Mouse (Mus musculus) kidney, adult 8-10 months (tissue): ENCODE results near the gene Slc26a3.

Source experiments
- DNase-seq, 2 experiments: peaks; one replicate each; pipeline ENCODE4 v3.0.0; 2022

The Slc26a3 gene

DNA sequence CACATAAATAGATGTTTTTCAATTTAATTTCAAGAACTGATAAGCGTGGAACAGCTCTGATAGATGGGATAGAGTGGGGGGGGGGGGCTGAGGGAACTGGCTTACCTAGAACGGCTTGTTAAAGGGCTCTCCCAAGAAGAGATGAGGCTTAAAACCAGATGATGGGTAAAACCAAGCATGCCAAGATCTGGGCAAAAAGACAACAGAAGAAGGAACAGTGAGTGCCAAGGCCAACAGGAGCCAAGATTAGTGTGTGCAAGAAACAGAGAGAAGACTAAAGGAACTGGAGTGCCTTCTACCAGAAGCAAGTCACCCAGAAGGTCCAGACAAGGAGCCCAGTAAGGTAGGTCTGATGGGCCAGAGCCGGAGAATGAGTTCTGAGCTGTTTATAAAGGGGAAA lies at the start of gene Slc26a3:
Slc26a3 (plus strand) TSS at position 301 of the 400 bp plus-strand sequence.
- no peak for DNase-seq

DNA sequence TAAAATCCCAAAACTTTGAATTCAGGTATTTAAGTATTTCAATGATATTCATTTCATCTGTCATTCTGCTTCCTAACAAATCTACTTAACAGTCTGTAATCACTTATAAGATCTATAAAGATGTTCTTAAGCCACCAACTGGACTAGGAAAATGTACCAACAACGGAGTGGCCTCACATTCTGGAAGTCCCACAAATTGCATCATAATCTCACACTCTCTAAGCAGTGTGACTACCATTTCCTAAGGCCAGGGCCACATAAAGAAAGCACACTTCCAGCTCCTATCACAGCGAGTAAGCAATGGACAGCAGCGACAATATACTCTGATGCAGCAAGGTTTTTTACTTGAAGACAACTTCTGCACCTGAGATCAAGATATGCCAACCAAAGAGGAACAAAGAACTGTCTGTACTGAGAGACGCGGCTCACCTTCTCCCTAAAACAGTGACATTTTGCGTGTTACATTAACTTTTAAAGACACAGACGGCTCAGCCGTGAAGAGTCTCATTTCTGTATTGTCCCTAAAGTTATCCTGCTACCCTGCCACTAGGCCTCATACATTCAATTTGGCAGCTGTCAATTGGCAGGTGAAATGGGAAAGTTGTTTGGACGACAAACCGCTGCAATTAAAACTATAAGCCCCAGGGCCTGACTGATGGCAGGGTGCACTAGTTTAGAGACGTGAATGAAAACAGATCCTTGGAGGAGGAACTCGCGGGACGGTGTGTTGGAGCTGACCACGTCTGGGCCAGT lies 40.3 kb upstream of the Slc26a3 start:
- DNase-seq: no peak

DNA sequence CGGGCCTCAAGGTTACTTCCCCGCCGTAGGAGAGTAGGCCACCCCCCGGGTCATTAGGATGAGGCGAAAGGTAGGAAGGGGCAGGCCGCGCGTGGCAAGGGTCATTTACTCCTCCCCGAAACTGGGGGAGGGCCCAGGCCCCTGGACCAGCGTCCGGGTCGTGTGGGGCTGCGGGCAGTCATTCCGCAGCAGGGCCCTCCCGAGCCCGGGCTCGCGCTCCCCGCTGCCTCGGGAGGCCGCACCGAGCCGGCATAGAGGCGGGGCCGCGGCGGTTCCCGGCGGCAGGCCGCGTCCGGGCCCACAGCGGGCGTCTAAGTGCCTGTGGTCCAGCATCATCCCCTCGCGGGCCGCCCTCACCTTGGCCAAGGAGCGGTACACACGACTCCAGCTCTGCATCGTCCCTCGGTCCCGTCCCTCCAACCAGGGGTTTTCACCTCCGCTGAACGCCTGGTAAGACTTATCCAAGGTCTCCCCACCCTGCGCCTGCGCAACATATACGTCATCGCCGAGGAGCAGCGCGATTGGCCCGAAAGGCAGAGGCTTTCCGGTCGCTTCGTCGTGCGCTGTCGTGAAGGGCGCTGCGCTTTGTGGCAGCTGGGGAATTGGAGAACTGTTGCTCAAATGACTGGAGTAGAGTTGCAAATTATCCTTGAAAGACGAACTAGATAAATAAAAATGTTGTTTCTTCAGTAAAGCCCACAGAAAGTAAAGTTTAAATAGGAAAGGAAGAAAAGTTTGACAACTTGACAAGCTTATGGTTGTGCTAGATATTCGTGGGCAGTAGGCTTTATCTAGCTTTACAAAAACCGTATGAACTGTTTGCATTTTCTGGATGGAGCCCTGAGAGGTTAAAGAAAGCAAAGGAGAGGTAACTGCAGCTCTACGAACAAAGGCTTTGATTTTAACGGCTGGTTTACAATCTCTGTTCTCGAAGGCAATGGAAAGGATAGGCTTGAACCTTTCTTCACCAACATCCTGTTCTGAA lies 39.4 kb upstream of the Slc26a3 start, which contains the start of gene Dld:
Dld (minus strand) TSS at position 510 of the 985 bp plus-strand sequence.
- peak; percentile 96 to 97 for DNase-seq

DNA sequence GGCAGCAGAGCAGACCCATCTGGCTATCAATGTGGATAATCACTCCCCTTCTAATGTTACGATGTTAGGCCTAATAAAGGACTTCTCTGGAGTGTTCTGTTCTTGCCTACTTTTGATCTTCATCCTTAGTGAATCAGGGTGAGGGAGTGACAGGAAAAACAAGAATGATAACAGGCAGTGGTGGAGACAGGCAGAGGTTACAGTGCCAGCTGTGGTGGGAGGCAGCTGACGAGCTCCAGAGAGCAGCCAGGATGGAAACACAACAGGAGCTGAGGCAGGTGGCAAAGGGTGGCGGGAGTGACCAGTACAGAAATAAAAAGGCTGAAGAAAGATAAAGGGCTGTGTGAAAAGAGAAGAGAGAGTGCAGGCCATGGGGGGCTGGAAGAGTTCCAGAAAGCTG lies 24.2 kb upstream of the Slc26a3 start:
- no peak for DNase-seq

DNA sequence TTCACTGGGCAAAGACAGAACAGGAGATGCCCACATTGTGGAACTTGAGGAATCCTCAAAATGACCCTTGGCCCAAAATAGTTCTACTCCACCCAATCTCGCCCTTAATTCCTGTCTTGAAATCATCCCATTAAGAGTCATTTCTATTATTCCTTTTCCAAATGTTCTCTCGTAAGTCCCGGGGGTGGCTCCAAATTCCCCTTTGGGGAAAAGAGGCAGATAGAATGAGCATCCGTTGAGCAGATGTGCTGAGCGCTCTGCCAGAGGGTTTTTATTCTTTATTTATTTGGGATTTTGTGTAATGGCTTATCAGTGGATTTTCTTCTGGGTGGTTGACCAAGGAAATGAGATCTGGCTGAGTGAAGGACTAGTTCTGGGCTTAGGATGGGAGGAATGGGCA lies 22.9 kb upstream of the Slc26a3 start:
- no peak for DNase-seq

DNA sequence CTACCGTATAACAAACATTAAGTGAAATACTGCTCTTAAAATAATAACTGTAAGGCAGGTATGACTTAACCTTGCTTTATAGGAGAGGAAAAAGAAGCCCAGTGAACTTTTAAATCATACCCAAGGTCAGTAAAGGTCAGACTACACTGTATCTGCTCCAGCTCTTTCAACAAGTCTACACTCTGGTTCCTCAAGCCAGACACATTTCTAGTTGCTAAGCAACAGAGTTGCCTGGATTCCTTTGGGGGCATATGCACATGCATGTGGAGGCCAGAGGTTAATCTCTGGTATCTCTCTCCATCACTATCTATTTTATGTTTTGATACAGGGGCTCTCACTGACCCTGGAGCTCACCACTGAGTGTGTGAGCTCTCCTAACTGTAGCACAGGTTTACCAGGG lies 21.6 kb upstream of the Slc26a3 start:
- no peak for DNase-seq

DNA sequence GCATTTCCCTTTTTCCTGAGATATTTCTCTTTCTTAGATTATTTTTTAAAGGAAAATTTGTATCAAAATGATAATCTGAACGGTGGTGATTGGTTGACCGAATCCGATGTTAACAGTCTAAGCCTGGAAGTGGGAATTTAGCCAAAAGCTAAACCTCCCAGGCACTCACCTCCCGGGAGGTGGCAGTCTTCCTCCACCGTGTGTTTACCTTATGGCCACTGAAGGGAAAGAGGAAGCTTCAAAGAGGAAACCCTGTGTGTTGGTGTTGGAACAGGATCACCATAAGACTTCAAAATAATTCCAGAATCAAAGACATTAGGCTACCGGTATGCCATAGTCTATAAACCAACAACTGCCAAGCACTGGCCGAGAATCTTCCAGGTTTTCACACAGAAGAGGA lies 21.0 kb upstream of the Slc26a3 start:
- DNase-seq: no peak

DNA sequence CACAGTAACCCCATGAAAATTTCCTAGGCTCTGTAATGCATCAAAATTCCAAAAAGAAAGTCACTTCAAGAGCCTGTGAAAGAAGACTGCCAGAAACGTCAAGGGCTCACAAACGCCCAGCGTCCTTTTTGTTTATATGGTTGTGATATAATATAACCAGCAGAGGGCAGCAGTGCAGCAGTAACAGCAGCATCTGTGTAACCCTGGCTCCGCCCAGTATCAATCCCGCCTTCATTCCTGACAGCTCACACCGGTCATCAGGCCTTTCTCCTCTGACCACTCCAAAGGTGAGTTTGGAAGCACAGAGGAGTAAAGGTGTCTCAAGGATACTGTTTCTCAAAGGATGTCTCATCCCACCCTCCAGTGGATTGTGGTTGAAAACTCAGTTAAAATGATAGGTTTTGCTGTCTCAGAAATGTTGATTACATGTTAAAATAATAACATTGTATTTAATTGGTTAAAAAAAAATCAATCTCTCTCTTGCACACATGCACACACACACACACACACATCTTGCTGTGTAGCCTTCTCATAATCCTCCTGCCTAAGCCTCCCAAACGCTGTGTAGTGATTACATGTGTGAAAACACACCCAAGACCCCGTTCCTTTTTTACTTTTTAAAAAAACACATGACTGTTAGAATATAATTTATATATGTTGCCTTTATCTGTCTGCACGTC lies 15.9 kb upstream of the Slc26a3 start:
- DNase-seq: peak; percentile 72 to 78

DNA sequence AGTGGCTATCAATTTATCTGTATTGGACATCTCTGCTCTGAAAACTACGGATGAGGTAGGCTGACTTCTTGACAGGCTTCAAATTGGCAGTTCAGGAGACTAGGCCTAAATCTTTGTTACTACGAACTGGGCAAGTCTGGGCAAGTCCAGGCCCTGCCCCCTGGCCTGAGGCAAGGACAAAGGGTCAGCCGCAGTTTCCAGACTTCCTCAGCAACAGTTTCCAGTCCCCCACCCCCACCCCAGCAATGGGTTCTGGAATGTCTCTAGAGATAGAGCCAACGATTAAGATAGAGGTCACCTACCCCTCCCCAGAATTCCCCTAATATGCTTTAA lies 15.4 kb upstream of the Slc26a3 start:
- no peak for DNase-seq

DNA sequence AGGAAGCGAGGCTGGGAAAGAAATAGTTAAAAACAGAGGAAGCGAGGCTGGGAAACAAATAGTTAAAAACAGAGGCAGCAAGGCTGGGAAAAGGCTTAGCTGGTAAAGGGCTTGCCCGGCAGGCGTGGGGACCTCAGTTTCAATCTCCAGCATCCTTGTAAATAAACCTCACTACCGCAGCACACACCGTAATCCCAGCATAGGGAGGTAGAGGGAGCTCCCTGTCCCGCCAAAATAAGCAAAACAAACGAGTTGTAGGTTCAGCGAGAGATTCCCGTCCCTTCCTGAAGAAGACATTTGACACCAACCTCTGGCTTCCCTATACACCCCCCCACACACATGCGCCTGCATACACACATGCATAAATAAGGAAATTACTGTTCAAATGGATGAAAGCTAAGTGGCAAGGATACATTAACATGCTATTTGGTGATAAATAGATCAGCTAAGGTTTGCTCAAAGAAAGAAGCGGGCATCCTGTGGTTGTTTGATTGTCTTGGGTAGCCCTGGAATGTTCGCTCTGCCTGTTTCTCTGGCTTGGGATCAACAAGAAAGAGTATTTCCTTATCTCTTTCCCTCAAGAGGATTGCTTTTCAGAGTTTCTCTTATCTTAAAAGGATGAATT lies 14.2 kb upstream of the Slc26a3 start:
- no peak for DNase-seq

DNA sequence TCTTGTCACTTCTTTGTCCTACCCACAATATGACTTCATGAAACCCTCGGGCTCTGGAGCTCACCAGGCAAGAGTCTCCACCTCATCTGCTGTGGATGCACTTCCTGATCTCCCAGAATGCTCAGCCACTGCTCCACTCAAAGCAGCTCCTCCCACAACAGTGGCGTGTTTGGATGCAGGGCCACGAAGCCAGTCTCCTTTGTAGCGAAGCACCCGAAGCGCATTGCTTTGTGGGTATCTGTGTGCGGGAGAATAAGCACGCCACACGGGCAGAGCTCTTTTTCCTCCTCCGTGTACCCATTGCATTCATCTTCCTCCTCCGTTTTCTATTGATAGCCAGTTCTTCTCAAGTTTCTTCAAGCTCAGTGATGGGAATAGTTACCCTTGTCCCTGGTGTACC lies 13.4 kb upstream of the Slc26a3 start:
- DNase-seq: no peak

DNA sequence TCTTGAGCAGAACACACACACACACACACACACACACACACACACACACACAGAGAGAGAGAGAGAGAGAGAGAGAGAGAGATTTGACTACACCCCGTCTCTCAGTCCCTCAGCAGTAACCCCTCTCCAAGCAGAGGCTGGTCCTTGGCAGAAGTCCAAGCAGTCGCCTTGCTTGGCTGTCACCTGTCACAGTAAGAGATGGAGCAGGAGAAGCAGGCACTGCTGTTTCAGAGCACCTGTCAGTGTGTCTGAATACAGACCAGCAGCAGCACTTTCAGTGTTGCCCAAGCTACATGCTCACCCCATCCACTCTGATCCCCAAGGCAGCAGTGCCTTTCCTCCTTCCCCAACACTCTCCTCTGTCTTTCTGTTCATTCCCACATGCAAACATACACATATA lies 9.8 kb upstream of the Slc26a3 start:
- no peak for DNase-seq

DNA sequence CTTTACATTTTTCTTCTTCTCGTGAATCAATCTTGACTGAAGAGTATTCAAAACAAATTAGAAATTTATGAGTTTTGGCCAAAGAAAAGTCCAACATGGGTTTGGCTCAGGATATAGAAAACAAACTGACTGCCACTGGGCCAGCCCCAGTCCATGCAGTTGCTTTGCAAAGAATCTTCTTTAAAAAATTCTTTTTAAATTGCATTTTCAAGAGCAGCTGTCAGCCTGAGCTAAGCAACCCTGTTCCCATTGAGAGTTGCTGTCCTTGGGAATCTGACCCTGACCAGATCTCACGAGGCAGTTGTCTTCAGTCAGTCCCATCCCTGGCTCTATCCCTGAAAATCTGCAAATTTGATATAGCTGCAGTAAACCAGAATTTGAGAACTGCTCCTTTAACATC lies 8.2 kb upstream of the Slc26a3 start:
- no peak for DNase-seq

DNA sequence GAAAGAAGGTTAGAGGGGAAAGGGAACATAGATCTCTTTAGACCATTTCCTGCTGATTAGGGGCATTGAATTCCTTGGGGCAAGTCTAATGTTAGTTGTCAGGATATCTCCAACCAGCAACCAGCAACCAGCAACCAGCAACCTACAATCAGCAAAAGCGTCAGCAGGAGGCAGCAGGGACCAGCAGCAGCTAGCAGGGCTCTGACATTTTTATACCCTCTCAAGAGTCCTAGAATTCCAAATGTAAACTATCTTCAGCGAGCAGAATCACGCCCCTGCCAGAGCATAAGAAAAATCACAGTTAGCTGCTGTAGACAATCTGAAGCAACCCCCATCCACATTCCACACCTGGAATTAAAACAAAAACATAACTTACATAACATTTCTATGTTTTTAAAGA lies 3.4 kb upstream of the Slc26a3 start:
- DNase-seq: no peak

DNA sequence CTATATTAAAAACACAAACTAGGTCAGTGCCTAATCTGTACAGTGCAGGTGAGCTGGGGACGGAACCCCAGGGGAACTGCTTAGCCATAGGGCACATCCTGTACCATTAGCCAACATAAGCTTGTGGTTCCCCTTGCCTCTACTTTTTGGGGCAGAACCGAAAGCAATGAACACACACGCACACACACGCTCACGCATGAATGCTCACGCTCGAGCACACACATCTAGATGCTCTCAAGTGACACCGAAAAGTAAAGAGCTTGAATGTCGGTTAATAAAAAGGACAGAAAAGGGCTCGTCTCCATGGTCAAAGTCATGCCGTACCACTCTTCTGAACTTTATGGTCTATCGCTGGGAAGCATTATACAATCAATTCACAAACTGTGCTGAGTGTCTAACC lies 1.0 kb downstream of the Slc26a3 start:
- no peak for DNase-seq

DNA sequence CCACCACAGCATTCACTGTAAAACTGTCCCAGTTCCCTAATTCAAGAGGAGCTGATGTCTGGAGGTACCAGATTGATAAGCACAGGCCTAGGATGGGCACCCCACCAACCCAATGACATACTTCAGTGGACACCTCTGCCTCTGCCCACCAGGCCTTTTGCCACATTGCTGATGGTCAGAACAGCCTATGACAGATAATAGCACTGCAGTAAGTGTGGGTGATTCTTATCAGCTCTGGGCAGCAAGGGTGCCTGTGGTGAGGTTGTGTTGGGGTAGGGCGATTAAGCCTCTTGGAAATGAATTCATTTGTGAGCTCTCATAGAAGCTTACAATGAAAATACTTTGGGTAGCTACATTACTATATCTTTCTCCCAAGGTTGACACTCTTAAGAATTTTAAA lies 5.2 kb downstream of the Slc26a3 start:
- DNase-seq: no peak

DNA sequence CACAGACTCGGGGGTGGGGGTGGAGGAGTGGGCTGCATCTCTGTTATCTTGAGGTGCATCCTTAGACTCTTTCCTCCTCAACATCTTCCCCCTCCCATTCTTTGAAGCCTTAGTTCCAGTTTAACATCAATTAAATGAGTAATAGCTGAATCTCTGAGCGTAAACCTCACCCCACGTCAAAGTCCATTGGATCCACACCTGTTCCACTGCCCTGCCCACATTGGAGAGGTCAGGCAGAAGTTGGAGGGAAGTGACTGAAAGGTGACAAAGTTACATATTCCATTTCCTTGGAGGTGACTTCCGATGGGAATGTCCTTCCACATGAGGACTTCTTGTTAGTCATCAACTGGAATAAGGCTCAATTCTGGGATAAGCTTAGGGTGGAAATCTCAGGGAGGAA lies 7.0 kb downstream of the Slc26a3 start:
- no peak for DNase-seq

DNA sequence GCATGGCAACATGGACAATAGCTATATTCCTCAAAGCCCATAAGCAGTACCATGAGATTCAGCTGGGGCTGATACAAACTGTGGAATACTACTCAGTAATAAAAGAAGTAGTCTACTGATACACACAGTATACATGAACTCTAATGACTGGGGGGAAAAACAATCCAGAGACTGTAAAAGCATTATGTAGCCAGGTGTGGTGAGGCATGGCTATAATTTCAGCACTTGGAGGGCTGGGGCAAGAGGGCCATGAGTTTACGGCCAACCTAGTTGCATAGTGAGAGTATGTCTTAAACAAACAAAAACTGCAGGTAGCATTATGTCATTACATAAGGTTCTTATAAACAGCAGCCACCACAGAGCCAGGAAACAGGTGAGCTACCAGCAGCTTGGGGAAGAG lies 10.2 kb downstream of the Slc26a3 start:
- no peak for DNase-seq

DNA sequence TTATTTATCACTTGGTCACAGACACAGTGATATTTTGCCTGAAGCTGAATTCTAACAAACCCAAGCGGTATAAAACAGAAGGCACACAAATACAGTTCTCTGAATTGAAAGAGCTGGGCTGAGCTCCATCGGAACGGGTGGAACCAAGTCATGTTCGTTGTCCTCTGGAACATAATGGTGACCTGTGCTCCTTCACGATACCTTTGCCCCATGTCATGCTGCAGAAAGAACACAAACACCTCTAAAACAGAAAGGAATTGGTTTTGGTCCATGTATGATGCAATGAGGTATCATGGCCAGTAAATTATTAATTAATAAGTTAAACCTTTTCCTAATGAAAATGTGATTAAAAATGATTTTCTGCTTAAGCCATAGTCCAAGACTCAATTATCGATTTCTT lies 11.3 kb downstream of the Slc26a3 start:
- DNase-seq: no peak

DNA sequence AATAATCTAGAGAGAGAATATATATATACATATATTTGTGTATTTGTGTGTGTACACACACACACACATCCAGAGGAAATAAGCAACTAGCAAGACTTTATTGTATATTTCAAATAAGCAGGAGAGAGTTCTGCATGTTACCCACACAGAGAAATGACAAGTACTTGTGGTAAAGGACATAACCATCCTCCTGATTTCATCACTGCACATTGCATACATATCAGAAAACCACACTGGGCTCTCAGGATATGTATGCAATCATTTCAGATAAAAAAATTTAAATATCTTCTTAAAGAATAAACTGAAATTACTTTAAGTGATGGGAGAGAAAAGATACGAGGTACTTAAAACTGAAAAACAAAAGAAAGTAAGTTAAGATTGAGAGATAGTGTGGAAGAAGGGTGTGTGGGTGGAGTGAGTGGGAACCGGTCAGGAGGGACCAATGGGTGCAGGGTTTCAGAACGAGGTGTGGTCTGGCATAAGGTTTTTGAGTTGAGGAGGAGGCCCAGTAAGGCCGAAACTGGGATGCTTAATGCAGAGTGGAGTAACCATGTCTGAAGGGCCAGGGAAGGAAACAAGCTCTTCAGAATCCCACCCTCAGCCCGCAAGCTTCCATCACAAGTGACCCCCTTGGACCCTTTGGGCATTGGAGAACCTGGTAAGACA lies 14.0 kb downstream of the Slc26a3 start:
- DNase-seq: no peak

DNA sequence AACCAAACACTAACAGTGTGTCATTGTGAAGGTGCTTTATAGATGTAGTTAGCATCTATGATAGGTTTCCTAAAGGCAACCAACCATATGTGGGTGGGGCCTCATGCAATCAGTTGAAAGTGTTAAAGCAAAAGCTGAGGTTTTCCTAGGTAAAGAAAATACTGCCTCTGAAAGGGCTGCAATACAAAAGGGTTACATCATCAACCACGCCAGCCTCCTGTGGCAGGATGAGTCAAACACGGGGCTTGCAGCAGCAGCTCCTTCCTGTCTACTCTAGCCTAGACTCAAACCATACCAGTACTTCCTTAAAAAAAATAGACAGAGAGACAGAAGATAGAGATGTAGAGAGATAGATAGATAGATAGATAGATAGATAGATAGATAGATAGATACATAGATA lies 25.3 kb downstream of the Slc26a3 start:
- DNase-seq: no peak

DNA sequence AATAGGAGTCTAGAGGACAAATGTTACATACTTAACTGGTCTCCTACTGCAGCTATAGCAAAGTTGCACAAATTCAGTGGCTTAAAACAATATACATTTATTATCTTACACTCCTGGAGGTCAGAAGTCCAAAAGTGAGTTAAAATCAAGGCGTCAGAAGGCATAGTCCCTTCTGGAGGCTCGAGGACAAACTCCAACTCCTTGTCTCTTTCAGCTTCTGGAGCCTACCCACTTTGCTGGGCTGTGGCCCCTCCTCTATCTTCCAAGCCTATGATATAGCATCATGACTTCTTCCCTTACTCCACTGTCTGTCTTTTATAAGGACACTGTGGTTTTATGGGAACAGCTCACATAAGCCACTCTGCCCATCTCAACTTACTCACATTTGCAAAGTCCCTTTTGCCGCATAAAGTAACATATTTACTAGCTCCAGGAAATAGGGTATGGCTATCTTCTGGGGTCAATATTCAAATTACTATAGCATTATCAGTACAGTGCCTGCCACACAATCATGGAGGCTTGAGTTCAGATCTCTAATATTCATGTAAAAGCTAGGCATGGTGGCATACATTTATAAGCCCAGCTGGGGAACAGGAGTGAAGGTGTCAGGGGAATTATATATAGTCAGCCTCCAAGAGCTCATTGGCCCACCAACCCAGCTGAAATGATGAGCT lies 31.4 kb downstream of the Slc26a3 start:
- DNase-seq: no peak
